Mouse (Mus musculus) kidney, adult 2 months (tissue): Measurements from ENCODE around the gene Kmt2b.

Experiments
- CTCF ChIP-seq: fragments of 200-500 bp; conservative IDR thresholded peaks from 2 replicates; pipeline ENCODE4 v1.5.1; 2011; ENCODE audit warnings: low read depth, mild to moderate bottlenecking, control low read depth, low read length, moderate library complexity, mixed read lengths; ENCODE audit not compliant: insufficient read depth, insufficient read length
- POLR2A ChIP-seq: fragments of 200-500 bp; IDR thresholded peaks from one replicate; pipeline ENCODE4 v1.6.1; 2011; ENCODE audit warnings: low read depth, low read length, control low read depth

DNA sequence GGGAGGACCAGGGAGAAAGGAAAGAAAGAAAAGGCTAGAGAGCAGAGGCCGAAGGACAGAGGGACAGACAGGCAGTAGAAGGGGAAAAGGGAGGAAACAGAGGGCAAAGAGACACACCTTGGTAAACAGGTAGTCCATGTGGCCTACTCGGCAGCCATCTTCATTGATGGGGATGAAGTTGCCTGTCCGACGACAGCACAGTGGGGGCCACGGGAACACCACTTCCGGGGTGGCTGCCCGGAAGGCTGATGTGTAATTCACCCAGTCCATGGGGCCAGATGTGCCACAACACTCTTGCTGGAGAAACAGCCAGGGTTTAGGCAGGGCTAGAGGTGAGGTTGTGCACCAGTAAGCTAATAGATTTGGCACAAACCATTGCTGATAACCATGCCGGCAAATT, 16.4 kb upstream of the Kmt2b start:
- no peak for TF ChIP-seq CTCF
- TF ChIP-seq POLR2A, result no peak
